Mouse (Mus musculus): ENCODE data around the gene AA467197.

DNA sequence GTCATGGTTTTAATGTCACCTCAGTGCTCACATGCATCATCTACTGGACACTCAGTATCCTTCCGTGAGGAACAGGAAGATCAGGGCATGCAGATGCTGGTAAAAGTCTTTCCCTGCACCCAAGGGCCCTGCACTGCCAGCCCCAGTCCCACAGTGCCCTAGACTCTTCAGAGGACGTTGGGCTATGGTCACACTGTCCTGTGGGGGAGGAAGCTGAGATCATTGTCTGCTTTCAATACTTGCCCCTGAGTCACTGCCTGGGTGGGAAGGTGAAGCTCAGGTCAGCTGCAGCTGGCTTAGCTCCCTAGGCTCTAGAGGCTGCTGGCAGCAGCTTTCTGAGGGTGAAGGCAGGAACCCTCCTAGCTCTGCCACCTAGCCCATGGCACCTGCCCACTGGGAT lies 19.3 kb downstream of the AA467197 start:
- no peak for TF ChIP-seq CTCF (IDR thresholded peaks at IDR 0.05; ENCODE audit: low read depth)
- no peak for TF ChIP-seq EP300 (IDR thresholded peaks at IDR 0.05; ENCODE audit: low read depth)
